Mouse (Mus musculus) hematopoietic stem cell, adult 5-6 weeks (primary cell): Measurements from ENCODE around the gene Kcne3. TPM values are rescaled to one million over a fixed set of nuclear protein-coding genes. Genes with fewer than 3 reads are reported as not detected.

ENCODE experiments used
- ATAC-seq, 2 experiments: fragments of 125-278 bp in 1 of 2; replicated peaks in 1 of 2; 2 replicates each; pipeline ENCODE4 v1.8.0; 2016 to 2017; ENCODE audit warnings: inconsistent platforms in 2 of 2, mild to moderate bottlenecking in 2 of 2, moderate number of reproducible peaks in 2 of 2, low read depth in 1 of 2, moderate TSS enrichment in 1 of 2; ENCODE audit not compliant: low FRiP score in 2 of 2, poor library complexity in 2 of 2, severe bottlenecking in 2 of 2, insufficient read depth in 1 of 2, low TSS enrichment in 1 of 2
- total RNA-seq: library from RNA; stranded (forward); fragments of 172-1452, 232-1000 nt; gene quantifications from 2 replicates; pipeline ENCODE4 v1.2.3, GENCODE M21; 2017

Gene Kcne3
- 0.55 and 3.7 TPM in 2 replicates for total RNA-seq

- no peak for ATAC-seq
Measured at GRCm38 (mm10) chr7:100176269-100176668, at the start of gene Kcne3. Gene Kcne3 (plus strand): TSS chr7:100176502.

DNA sequence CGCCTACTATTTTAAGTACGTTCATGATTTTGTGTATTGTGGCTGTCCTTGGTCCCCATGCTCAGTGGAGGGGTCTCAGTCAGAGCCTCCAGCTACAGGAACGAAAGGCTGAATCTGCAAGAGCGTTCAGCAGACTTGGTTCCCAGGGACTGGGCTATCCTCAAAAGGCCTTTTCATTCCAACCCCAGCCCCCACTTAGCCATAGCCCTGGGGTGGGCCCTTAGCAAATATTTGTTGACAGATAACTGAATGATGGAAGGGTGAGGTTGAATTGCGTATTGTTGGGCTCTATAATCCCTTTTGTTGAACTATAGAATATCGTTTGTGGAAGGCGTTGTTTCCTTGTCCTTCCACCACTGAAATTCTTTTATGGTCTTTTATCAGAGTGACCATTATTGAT lies 49.8 kb upstream of the Kcne3 start:
- no peak for ATAC-seq

GRCm38 (mm10) chr7:100128262-100129041 lies 47.9 kb upstream of the Kcne3 start:
- no peak for ATAC-seq

GRCm38 (mm10) chr7:100130592-100130991 lies 45.7 kb upstream of the Kcne3 start:
- peak; percentile 72 to 77 for ATAC-seq

DNA sequence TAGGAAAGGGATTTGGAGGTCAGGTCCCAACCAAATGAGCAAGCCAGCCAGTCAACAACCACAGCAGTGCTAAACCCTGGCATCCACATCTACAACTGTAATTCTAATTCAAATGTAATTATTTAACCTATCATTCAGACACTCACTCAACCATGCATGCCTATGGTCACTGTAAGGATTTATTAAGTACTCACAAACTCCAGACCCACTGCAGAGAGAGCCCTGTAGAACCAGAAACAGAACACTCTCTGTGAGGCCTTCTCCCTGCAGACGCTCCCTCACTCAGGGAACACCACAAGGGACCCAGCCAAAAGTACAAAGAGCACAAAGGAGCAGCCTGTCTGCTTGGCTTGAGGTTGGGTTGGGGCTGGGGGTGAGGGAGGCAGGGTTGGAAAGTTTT lies 43.9 kb upstream of the Kcne3 start:
- ATAC-seq, result no peak

DNA sequence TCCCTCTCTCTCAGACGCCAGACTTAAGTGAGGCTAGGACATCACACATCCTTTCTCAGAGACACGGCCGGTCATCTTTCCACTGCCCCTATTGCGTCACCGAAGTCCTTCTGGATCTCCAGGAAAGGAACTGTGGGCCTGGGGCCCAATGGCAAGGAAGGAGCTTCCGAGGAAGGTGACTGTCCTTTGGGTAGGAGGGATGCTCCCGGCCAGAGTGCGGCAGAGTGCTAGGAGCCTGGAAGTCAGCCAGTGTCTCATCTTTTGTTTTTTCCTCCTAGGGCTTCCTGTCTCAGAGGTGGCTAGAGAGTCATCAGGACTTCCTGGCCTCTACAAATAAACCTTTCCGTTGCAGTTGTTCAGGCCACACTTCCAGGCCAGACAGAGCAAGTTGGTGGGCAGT lies 39.3 kb upstream of the Kcne3 start:
- no peak for ATAC-seq

- no peak for ATAC-seq
Measured at GRCm38 (mm10) chr7:100138075-100138474, 38.2 kb upstream of the Kcne3 start.

DNA sequence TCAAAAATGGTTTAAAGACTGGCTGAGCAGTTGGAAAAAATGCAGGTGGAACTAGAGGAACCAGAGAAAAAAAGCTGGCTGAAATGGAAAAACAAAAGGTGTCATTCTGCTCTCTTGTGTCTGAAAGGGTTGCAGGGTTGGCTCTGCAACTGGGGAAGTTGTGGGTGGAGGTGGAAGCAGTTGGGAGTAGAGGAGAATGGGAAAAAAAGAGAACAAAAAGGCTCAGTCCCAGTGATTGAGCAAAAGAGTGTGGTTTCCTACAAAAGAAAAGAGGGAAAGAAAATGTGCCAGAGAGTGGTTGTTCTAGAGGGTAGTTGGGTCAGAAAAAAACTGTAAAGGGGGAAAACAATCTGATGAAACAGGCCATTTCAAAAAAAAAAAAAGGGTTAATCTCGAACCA lies 35.7 kb upstream of the Kcne3 start:
- no peak for ATAC-seq

DNA sequence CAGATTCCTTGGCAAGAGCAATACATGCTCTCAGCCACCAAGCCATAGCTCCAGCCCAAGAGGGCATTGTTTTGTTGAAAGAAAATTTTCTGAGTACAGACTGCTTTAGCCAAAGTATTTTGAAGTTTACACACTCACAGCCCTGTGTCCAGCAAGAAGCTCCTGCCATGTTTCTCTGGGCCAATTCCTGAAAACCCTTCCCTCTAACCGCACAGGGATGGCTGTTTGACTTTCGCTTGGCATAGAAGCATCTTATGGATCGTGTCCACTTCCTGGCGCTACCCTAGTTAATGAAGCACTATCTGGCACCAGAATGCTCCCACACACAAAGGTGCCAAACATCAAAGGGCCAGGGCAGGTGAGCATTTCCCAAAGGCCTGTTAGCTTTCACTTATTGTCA lies 27.7 kb upstream of the Kcne3 start:
- no peak for ATAC-seq

- ATAC-seq, result no peak
Measured at GRCm38 (mm10) chr7:100150086-100150485, 26.2 kb upstream of the Kcne3 start.

DNA sequence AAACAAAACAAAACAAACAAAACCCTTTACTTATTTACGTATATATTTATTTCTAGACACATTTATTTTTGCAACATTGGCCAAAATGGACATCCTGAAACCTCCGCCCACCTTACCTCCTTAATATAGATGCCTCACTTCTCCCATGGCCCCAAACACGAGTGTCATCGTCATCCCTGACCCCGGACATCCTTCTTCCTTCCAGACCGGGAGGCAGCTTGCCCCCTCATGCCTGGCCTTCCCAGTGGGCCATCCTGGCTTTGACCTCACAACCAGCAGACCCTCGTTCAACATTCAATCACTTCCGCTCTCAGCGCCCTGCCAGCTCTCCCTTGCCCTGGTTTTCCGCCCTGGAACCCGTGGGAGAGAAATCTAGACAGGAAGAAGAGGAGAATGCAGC lies 25.7 kb upstream of the Kcne3 start:
- ATAC-seq, result no peak

GRCm38 (mm10) chr7:100157669-100158068 lies 18.6 kb upstream of the Kcne3 start:
- ATAC-seq, result peak; percentile 41 to 62; a peak in 3 of 4 replicates

DNA sequence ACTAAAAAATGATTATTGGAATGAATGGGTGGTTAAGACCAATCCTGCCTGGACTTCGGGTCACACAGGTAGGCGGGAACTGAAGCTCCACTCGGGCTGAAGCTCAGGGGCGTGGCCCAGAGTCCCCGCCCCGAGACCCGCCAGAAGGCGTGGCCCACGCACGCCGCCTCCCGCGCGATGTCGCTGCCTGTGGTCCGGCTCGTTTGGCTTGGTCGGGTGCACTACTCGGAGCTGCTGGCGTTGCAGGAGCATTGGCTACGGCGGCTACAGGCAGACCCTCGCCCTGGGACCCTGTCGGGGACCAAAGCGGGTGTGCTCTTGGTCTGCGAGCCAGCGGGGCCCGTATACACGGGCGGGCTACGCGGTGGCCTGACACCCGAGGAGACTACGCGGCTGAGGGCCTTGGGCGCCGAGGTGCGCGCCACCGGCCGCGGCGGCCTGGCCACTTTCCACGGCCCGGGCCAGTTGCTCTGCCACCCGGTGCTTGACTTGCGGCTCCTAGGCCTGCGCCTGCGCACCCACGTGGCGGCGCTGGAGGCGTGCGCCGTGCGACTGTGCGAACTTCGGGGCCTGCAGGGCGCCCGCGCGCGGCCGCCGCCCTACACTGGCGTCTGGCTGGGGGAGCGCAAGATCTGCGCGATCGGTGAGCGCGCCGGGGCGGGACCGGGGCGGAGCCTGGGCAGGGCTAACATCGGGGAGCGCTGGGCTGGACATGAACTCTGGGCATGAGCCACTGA lies 17.0 kb upstream of the Kcne3 start, which contains the start of gene Lipt2:
Gene Lipt2 (plus strand): TSS at position 173 of the 737 bp plus-strand sequence.
- peak; percentile 80 to 82 for ATAC-seq

- no peak for ATAC-seq
Measured at GRCm38 (mm10) chr7:100160006-100160405, 16.3 kb upstream of the Kcne3 start.

GRCm38 (mm10) chr7:100163506-100163905 lies 12.8 kb upstream of the Kcne3 start:
- ATAC-seq, result no peak

GRCm38 (mm10) chr7:100168654-100169053 lies 7.6 kb upstream of the Kcne3 start:
- ATAC-seq, result no peak

- ATAC-seq, result no peak
Measured at GRCm38 (mm10) chr7:100170756-100171155, 5.5 kb upstream of the Kcne3 start.

DNA sequence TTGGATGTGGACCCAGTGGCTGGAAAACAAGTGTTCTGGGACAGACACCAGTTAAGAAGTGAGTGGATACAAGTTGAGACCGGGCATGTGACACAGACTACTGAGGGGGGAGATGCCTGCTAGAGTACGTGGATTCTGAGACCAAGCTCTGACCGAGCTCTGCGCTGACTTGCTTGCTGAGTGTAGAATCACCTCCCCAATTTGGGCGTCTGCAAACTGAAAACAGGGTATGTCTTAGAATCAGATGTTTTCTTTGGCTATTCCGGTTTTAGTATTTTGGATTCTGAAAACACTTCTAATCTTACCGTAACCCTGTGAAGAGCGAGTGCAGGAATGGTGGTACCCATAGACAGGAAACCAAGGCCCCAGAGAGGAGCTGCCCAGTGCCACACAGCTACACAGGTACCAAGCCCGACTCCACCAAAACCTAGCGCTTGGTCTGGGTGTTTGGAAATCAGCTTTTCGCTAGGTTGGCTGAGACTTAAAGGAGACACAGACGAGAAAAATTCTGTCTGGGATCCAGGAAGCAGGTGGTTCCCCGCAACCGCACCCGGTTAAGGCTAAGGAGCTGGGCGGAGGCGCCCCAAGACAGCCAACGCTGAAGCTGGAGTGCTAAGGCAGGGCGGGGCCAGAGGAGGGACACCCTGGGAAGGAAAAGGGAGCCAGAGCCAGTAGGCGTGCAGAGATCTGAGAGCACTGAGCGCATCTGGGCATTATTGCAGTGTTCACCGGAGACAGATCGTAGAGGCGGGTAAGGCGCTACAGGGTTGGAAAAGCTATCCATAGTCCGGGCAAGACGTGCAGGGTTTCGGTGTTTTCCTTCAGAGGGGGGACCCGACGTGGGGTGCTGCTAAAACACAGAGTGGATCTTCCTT lies 2.0 kb downstream of the Kcne3 start:
- peak; percentile 90 to 95 for ATAC-seq
